Mouse (Mus musculus): Measurements from ENCODE around the gene Fam189a1. TPM values are rescaled to one million over a fixed set of nuclear protein-coding genes. Genes with fewer than 3 reads are reported as not detected.

The Fam189a1 gene
- 0.61 TPM for polyA plus RNA-seq (2017; shearing (Covaris generic))

DNA sequence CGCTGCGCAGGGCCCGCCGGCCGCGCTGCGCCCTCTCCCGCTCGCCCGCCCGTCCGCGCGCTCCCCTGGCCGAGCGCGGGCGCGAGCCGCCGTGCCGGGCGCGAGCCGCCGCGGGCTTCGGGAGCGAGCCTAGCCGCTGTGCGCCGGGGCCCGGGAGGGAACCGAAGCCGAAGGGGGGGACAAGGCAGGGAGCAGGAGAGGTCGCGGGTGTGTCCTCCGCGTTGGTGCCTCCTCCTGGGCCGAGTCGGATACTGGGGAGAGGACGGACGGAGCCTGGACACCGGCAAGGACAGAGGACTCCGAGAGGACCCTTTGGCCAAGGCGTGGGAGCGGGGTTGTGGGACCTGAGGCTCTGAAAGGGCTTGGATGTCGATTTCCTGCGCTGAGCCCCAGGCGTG is at the start of gene Fam189a1:
Gene Fam189a1, minus strand, starts transcription at position 57 of the 398 bp plus-strand sequence.

DNA sequence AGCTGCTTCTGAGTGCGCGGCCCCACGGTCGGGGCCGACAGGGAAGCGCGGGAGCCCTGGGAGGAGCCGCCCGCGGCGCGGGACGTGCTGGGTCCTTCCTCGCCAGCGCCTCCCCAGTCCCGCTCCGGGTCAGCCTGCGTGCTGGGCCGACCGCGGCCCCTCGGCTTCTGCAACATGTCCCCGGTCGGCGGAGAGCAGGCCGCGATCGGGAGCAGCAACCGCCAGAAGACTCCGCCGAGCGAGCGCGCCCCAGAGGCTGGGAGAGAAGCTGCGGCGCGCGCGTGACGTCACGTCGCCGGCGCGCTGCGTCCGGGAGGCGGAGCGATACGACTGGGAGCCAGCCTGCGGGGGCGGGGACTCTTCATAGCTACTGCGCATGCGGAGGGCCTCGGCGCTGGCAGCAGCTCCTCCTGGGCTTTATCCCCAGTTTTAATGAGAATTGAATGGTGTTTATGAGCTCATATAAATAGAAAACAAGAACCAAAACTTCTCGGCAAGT is 283.6 kb downstream of the Fam189a1 start, which contains the start of gene Nsmce3:
Gene Nsmce3, minus strand, starts transcription at position 255 of the 499 bp plus-strand sequence.

All from effector memory CD4-positive, alpha-beta T cell, adult 7 months (primary cell).